Comparison of ENCODE assay signal across 14 mouse cellular contexts in the genomic region with DNA sequence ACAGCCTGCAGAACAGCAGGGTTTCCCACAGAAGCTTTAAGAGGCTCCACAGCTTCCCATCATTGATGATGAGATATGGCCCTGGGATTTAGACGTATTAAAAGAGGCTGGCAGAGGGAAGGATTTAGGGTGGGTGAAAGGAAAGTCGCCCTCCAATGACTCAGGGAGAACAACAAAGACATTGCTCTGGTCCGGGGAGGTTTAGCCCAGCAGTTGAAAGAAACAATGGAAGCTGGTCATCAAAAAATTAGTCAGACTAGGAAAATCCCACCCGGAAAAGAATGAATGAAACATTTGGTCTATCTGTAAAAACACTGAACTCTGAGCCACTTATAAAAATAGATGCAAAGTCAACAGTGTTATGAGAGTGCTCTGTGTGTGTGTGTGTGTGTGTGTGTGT.
"Had no signal": no experiment of that assay in that cellular context is flagged by ENCODE, and none has a peak within 500 bp of the region (broad histone marks: within the 10 kb centered on the region; RNA-seq: fewer than 3 reads in every experiment).

No protein-coding gene starts in this region.

- ATAC-seq: intestine, postnatal 0 days had no signal

- H3K4me3 ChIP-seq: layer of hippocampus, adult 2 months; limb, embryonic 13.5 days; midbrain, embryonic 10.5 days; neural tube, embryonic 13.5 days had no signal

- H3K9me3 ChIP-seq: limb, embryonic 13.5 days; midbrain, embryonic 10.5 days; neural tube, embryonic 13.5 days had no signal

- H3K4me1 ChIP-seq: neural tube, embryonic 13.5 days had no signal

- H3K9ac ChIP-seq: limb, embryonic 13.5 days; liver, embryonic 14.5 days; neural tube, embryonic 13.5 days had no signal

- H3K27me3 ChIP-seq: limb, embryonic 13.5 days; neural tube, embryonic 13.5 days had no signal

- DNase-seq: kidney, postnatal 4 days; left cerebral cortex, postnatal 4 days; lung, adult 18-20 months; lung, postnatal 36 days; midbrain, embryonic 14.5 days; right cerebral cortex, adult 18-20 months; thymus, postnatal 4 days had no signal

- H3K27ac ChIP-seq: layer of hippocampus, adult 2 months; limb, embryonic 13.5 days; liver, embryonic 14.5 days; midbrain, embryonic 10.5 days; neural tube, embryonic 13.5 days; stomach, postnatal 0 days had no signal

- H3K4me2 ChIP-seq: limb, embryonic 13.5 days; neural tube, embryonic 13.5 days had no signal

- H3K36me3 ChIP-seq: limb, embryonic 13.5 days; midbrain, embryonic 10.5 days; neural tube, embryonic 13.5 days had no signal
